Mouse (Mus musculus) heart, adult 2 months (tissue): ENCODE measurements around the gene Nepro.

ENCODE experiments used
- CTCF ChIP-seq: fragments of 200-600 bp; IDR thresholded peaks from 2 replicates; pipeline ENCODE4 v1.8.1; 2022; ENCODE audit warnings: antibody characterized with exemption, mild to moderate bottlenecking, moderate library complexity
- EP300 ChIP-seq: fragments of 200-500 bp; IDR thresholded peaks from 2 replicates; pipeline ENCODE4 v1.6.1; 2011; ENCODE audit warnings: low read depth, low read length, control low read depth; ENCODE audit not compliant: insufficient read depth
- POLR2A ChIP-seq: fragments of 200-500 bp; IDR thresholded peaks from 2 replicates; pipeline ENCODE4 v1.6.1; 2011; ENCODE audit warnings: mild to moderate bottlenecking, low read depth, low read length, control low read depth; ENCODE audit not compliant: insufficient read depth

GRCm38 (mm10) chr16:44742753-44743152, 18.7 kb downstream of the Nepro start:
- TF ChIP-seq CTCF (peak; percentile 38), POLR2A (no peak), EP300 (no peak)
